Mouse (Mus musculus) heart, embryonic 12.5 days (tissue): ENCODE measurements around the gene B4galnt4. TPM values are rescaled to one million over a fixed set of nuclear protein-coding genes. Genes with fewer than 3 reads are reported as not detected.

Source experiments
- polyA plus RNA-seq: library from polyadenylated mRNA; unstranded; fragments of >200 nt; fragmentation: Nextera tagmentation; extraction: Ambion mirVana; gene quantifications from 2 replicates; pipeline ENCODE4 v1.2.1, GENCODE M21; 2016

The B4galnt4 gene
- polyA plus RNA-seq, 1 experiment from 2014 or later, result 2.0 TPM

Other genes starting within 250 kb of the B4galnt4 start
- 0.95 and 0.96 TPM in 2 replicates for gene Zfp941, start 238.9 kb upstream of the B4galnt4 start, polyA plus RNA-seq
- gene Urah, start 226.1 kb upstream of the B4galnt4 start, polyA plus RNA-seq, result 0.55 TPM in 1 of 2 replicates, not detected in the other
- gene Scgb1c1, start 215.6 kb upstream of the B4galnt4 start, polyA plus RNA-seq, result not detected in 2 replicates
- gene Odf3, start 213.3 kb upstream of the B4galnt4 start, polyA plus RNA-seq, result not detected in 2 replicates
- gene Gm45785, start 204.8 kb upstream of the B4galnt4 start, polyA plus RNA-seq, result not detected in 2 replicates
- 42.7 and 48.0 TPM in 2 replicates for gene Ric8a, start 204.1 kb upstream of the B4galnt4 start, polyA plus RNA-seq
- 27.7 and 29.3 TPM in 2 replicates for gene Bet1l, start 203.5 kb upstream of the B4galnt4 start, polyA plus RNA-seq
- gene Psmd13, start 179.1 kb upstream of the B4galnt4 start, polyA plus RNA-seq, result 187 and 188 TPM in 2 replicates
- gene Sirt3, start 178.8 kb upstream of the B4galnt4 start, polyA plus RNA-seq, result 40.9 and 41.6 TPM in 2 replicates
- gene Cox8b, start 160.7 kb upstream of the B4galnt4 start, polyA plus RNA-seq, result 93.0 and 102 TPM in 2 replicates
- 0.23 TPM in 1 of 2 replicates, not detected in the other for gene Nlrp6, start 140.2 kb upstream of the B4galnt4 start, polyA plus RNA-seq
- 13.7 and 13.9 TPM in 2 replicates for gene Pgghg, start 119.7 kb upstream of the B4galnt4 start, polyA plus RNA-seq
- 1.8 and 2.0 TPM in 2 replicates for gene Ifitm5, start 110.8 kb upstream of the B4galnt4 start, polyA plus RNA-seq
- not detected in 2 replicates for gene Gm45717, start 105.2 kb upstream of the B4galnt4 start, polyA plus RNA-seq
- 442 and 446 TPM in 2 replicates for gene Ifitm2, start 105.1 kb upstream of the B4galnt4 start, polyA plus RNA-seq
- gene Ifitm1, start 93.9 kb upstream of the B4galnt4 start, polyA plus RNA-seq, result 3.0 and 3.1 TPM in 2 replicates
- 41.8 and 41.9 TPM in 2 replicates for gene Ifitm3, start 50.3 kb upstream of the B4galnt4 start, polyA plus RNA-seq
- not detected in 2 replicates for gene Ifitm6, start 43.2 kb upstream of the B4galnt4 start, polyA plus RNA-seq
- not detected in 2 replicates for gene Gm17387, start 32.0 kb upstream of the B4galnt4 start, polyA plus RNA-seq
- 0.41 and 0.50 TPM in 2 replicates for gene Pkp3, start 17.1 kb downstream of the B4galnt4 start, polyA plus RNA-seq
- 2.2 and 2.9 TPM in 2 replicates for gene Sigirr, start 39.5 kb downstream of the B4galnt4 start, polyA plus RNA-seq
- 0.09 and 0.30 TPM in 2 replicates for gene Ano9, start 56.7 kb downstream of the B4galnt4 start, polyA plus RNA-seq
- 58.0 and 65.9 TPM in 2 replicates for gene Ptdss2, start 61.3 kb downstream of the B4galnt4 start, polyA plus RNA-seq
- 82.4 and 88.2 TPM in 2 replicates for gene Rnh1, start 111.8 kb downstream of the B4galnt4 start, polyA plus RNA-seq
- gene Hras, start 132.9 kb downstream of the B4galnt4 start, polyA plus RNA-seq, result 74.1 and 78.2 TPM in 2 replicates
- 2.5 and 3.5 TPM in 2 replicates for gene Lrrc56, start 133.1 kb downstream of the B4galnt4 start, polyA plus RNA-seq
- gene Lmntd2, start 153.0 kb downstream of the B4galnt4 start, polyA plus RNA-seq, result 1.3 and 1.4 TPM in 2 replicates
- 12.9 and 16.2 TPM in 2 replicates for gene Rassf7, start 154.8 kb downstream of the B4galnt4 start, polyA plus RNA-seq
- 56.4 and 59.3 TPM in 2 replicates for gene Phrf1, start 167.7 kb downstream of the B4galnt4 start, polyA plus RNA-seq
- 1.1 and 1.7 TPM in 2 replicates for gene Irf7, start 205.4 kb downstream of the B4galnt4 start, polyA plus RNA-seq
- not detected in 2 replicates for gene Cdhr5, start 215.7 kb downstream of the B4galnt4 start, polyA plus RNA-seq
- 0.64 TPM in 1 of 2 replicates, not detected in the other for gene Sct, start 218.0 kb downstream of the B4galnt4 start, polyA plus RNA-seq
- 0.06 and 0.15 TPM in 2 replicates for gene Drd4, start 230.9 kb downstream of the B4galnt4 start, polyA plus RNA-seq